Mouse (Mus musculus) MN1 (cell line): ENCODE results near the gene Fut11.
"Not testable (repeated sequence)": the region's sequence is repeated elsewhere in the genome, so short reads cannot be mapped to it uniquely, and the experiment has no call there.

Experiments
- DNase-seq: peaks from one replicate; pipeline ENCODE4 v3.0.0-alpha.2; 2016; ENCODE audit warnings: low spot score

Gene Fut11

DNA sequence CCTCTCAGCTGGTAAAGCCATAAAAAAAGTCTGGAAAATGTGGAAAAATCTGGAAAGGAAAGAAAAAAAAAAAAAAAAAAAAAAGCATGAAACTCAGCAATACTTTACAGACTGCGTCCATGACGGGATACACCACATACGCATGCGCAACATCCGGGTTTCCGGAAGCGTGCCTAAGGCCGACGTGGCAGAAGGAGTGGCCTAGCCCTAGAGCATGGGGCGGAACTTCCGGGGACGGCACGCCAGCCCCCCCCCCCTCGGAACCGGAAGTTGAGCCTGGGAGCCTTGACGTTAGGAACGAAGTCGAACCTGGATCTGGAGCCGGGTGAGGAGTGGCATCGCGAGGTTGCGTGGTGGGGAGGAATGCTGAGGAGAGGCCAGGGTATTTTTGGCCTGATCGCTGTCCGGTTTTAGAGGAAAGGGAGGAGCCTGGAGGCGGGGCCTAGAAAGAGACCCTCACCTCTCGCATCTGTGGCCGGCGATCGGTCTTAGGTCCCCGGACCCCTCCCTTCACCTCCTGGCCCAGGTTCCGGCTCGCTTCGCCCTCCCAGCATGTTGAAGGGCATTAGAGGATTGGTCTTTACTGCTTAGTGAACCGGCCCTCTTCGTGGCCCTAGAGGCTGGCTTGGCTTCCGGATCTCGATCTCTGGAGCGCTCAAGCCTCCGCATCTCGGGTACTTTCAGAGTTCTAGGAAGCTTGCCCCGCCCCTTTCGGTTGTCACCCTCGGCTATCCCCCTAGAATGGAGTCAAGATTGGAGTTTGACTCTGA is 20.5 kb upstream of the Fut11 start, which contains the start of gene Sec24c:
Sec24c (plus strand) TSS at position 245 of the 770 bp plus-strand sequence.
- DNase-seq = peak; percentile 98

DNA sequence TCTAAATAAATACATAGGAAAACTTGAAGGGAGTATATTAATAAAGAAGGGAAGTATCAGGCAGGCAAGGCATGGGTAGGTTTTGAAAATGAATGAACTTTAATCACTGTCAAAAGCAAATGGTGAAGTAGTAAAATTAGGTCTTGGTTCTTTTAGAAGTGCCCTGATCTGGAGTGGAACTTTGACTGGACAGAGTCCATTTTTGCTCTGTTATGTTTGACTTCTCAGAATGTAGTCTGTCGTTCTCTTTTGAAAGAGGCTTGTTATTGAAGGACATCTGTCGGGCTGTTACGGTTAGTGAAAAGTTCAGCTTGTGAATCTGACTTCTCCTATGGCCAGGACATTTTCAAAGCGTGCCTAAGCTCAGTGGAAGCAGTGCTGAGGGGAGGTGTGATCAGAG is 16.9 kb upstream of the Fut11 start:
- no peak for DNase-seq

DNA sequence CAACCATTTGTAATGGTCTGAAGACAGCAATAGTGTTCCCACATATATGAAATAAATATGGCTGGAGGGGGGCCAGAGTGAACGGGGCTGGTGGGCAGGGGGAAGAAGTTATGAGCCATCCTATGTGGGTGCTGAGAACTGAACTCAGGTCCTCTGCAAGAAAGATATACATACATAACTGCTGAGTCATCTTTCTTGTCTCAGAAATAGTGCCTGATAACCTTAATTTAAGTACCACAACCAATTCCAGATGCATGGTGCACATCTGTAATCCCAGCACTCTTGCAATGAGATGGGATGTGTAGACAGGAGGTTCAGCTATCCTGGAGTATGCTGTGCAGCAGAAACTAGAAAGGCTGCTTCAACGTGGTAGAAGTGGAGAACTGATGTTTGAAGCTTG is 13.0 kb upstream of the Fut11 start:
- no peak for DNase-seq

DNA sequence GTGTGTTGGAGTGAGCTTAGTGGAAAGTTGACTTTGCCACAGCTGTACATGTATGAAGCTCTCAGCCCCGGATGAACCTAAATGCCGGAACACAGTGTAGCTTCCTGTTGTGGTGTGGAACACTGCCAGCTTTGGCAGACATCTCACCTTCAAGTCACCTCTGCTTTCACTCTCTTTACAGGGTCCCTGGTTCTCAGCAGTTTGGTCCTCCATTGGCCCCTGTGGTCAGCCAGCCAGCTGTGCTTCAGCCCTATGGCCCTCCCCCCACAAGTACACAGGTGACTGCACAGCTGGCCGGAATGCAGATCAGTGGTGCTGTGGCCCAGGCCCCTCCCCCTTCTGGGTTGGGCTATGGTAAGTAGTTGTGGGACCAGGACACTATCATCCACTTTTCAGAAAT is 12.3 kb upstream of the Fut11 start:
- DNase-seq = no peak

- DNase-seq = no peak
Measured at GRCm38 (mm10) chr14:20686576-20686975, 8.2 kb upstream of the Fut11 start.

DNA sequence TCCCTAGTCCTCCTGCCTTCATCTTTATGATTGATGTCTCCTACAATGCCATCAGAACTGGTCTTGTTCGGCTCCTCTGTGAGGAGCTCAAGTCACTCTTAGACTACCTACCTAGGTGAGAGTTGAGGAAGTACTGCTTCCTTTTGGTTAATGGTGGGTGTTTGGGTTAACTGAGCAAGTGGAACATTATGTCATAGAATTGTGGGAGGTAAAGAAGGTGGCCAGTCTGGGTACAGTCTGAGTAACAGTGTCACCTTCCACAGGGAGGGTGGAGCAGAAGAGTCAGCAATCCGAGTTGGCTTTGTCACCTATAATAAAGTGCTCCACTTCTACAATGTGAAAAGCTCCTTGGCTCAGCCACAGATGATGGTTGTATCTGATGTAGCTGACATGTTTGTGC is 5.8 kb upstream of the Fut11 start:
- DNase-seq = no peak

DNA sequence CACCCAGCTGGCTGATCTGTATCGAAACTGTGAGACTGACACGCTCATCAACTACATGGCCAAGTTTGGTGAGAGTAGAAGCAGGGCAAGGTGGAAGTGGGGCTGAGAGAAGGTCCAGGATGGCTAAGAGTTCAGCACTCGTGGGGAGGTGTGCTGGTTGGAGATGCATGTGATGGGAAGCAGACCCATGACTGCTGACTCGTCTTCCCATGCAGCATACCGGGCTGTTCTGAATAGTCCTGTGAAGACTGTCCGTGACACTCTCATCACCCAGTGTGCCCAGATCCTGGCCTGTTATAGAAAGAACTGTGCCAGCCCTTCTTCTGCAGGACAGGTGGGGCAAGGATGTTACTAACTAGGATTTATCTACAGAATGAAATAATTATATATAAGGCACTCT is 3.0 kb upstream of the Fut11 start:
- no peak for DNase-seq

DNA sequence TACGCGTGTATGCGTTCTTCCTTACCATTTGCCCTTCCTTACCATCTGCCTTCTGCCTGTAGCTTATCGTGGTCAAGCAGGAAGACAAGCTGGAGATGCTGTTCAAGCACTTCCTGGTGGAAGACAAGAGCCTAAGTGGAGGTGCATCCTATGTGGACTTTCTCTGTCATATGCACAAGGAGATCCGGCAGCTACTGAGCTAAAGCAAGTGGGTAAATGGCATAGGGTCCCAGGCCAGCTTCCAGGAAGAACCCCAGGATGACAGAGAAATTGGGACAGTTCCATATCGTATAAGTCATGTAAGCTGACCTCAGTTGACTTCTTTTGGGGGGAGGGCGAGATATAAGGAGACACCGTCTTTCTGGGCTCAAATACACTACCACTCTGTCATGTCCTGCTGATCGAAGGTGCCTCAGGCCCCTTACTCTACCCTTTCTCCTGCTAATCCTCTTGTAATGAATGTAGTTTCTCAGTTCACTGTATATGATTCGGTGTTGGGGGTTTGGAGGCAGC is 1.1 kb upstream of the Fut11 start:
- DNase-seq = no peak

GRCm38 (mm10) chr14:20694185-20694883 is 434 bp upstream of the Fut11 start:
- no peak for DNase-seq

DNA sequence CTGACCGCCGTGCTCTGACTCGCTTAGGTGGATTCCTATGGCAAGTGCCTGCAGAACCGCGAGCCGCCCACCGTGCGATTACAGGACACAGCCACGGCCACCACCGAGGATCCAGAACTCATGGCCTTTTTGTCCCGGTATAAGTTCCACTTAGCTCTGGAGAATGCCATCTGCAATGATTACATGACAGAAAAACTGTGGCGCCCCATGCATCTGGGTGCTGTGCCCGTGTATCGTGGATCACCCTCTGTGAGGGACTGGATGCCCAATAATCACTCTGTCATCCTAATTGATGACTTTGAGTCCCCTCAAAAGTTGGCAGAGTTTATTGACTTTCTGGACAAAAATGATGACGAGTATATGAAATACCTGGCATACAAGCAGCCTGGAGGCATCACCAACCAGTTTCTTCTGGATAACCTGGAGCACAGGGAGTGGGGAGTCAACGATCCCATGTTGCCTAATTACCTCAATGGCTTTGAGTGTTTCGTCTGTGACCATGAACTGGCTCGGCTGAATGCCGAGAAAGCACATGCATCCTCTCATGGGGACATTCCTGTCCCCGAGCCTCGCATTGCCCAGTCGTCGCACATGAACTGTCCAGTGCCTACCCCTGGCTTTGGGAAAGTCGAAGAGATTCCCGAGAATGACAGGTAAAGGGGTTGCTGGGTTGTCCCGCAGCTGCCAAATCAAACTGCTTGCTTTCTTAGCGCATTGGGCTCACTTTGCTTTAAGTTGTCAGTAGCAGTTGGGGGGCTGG is 1.2 kb downstream of the Fut11 start:
- no peak for DNase-seq

- peak; percentile 52 for DNase-seq
Measured at GRCm38 (mm10) chr14:20696986-20697385, 2.2 kb downstream of the Fut11 start.

GRCm38 (mm10) chr14:20698515-20698914 is 3.7 kb downstream of the Fut11 start:
- no peak for DNase-seq

DNA sequence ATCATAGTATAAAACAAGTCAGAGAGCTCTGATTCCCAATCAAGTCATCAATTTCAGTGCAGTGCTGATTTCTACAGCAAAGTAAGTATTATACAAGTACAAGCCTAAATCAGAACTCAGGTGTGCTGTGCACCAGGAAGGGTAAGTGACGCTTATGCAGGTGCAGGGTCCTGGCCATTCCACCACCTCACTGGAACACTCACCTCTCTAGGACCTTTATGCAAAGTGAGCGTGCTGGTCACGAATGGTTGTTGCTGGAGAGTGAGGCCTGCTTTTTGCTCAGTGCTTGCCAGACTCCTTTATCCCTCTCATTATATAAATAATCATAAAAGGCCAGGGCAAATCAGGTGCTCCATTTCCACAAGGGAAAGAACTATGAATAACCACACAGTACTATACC is 5.6 kb downstream of the Fut11 start:
- DNase-seq = no peak

GRCm38 (mm10) chr14:20701554-20701953 is 6.8 kb downstream of the Fut11 start:
- DNase-seq = no peak

DNA sequence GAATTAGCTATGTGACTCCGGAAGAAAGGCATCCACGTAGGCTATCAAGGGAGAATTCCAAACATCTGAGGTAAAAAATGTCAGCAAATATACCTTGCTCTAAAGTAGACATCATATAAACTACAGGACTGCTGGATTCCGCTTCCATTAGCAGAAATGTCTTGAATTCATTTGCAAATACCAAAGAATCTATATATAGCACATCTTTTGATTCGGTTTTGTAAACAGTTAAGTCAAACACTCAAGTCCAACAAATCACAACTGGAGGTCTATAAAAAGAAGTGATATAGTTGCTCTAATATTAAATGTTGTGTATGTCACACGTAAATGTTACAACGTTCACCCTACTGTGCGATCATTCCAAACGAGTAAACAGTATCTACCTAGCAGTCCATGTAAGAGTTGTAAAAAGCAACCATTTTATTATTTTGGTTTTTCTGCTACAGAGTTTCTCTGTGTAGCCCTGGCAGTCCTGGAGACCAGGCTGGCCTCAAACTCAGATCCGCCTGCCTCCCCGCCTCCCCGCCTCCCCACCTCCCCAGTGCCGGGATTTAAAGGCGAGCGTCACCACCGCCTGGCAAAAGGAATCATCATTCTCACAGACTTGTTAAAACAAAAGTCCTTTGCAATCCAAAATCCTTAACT is 7.5 kb downstream of the Fut11 start:
- no peak for DNase-seq

DNA sequence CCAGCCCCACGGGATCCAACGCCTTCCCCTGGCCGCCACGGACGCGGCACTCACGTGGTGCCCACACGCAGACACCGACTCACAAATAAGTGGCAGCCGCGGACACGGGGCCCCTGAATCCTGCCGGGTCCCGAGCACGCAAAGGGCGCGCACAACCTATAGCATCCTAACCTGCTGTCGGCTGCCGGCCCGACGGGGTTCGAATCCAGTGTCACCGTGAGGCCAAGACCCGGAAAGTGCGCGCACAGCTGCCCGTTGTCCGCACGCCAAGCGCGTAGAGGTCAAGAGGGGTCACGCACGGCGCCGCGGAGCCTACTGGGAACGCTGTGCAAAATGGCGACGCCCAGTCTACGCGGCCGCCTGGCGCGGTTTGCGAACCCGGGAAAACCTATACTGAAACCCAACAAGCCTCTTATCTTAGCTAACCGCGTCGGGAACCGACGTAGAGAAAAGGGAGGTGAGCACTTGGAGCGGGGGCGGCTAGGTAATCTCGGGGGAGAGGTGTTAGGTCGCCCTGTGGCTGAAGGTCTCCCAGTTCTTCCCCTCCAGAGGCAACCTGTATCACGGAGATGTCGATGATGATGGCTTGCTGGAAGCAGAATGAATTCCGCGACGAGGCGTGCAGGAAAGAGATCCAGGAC is 8.1 kb downstream of the Fut11 start, which contains the start of gene Chchd1:
Chchd1 (plus strand) TSS at position 266 of the 641 bp plus-strand sequence.
- DNase-seq = peak; percentile 82

DNA sequence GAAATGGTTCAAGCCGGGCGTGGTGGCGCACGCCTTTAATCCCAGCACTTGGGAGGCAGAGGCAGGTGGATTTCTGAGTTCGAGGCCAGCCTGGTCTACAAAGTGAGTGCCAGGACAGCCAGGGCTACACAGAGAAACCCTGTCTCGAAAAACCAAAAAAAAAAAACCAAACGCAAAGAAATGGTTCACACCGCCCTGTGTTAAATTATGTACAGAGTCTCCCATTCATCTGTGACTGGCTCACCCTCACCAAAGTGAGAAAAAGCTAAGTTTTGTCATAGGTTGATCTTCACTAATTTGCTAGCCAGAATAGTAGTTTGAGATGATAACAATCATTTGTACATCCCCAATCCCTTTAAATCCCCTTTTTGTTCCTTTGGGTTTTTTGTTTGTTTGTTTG is 8.7 kb downstream of the Fut11 start:
- DNase-seq = not testable (repeated sequence)

DNA sequence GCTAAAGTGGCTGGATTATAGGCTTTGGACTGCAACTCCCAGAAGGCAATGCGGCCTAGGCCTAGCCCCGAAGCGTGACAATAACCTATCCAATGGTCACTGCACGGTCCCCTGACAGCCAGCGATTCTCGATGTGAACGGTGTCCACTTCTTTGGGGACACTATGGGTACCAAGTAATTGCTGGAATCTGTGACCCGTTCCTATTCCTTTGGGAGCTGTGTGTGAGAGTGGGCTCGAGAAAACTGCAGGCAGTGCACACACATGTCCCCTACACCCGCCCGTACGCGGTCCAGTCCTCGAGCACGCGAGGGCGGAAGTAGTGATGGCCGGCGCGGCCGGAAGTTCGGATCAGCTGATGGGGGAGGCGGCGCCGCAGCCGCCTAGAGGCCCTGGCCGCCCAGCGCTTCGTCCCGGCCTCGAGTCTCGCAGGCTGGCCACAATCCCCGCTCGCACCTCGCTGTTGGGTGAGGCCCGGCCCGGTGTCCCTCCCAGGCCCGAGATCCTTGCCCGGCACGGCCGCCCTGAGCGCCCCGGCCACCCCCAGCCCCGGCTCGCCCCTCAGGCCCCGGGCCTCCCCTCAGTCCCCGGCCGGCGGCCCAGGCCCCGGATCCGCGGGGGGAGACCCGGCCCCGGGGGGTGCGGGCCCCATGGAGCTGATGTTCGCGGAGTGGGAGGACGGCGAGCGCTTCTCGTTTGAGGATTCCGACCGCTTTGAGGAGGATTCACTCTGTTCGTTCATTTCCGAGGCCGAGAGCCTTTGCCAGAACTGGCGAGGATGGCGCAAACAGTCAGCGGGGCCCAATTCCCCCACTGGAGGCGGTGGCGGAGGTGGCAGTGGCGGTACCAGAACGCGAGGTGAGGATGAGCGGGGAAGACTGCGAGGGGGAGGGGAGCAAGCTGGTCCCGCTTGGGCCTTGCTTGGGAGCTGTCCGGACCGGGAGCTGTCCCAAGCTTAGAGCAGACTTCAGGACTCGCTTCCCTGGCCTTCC is 12.7 kb downstream of the Fut11 start, which contains the start of gene Zswim8:
Zswim8 (plus strand) TSS at position 352 of the 990 bp plus-strand sequence.
- peak; percentile 89 for DNase-seq

GRCm38 (mm10) chr14:20708239-20708638 is 13.5 kb downstream of the Fut11 start:
- DNase-seq = no peak

DNA sequence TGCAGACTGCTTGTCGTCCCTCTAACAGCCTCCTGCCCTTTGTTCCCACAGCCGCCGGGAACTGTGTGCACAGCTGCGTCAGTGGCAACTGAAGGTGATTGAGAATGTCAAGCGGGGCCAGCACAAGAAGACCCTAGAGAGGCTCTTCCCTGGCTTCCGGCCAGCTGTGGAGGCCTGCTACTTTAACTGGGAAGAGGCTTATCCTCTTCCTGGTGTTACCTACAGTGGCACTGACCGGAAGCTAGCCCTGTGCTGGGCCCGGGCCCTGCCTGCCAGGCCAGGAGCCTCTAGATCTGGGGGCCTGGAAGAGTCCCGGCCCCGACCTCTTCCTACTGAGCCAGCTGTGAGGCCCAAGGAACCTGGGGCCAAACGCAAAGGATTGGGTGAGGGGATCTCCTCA is 19.1 kb downstream of the Fut11 start:
- no peak for DNase-seq
